Mouse (Mus musculus) liver, embryonic 11.5 days (tissue): ENCODE results near the gene Cyp4f18. TPM values are rescaled to one million over a fixed set of nuclear protein-coding genes. Genes with fewer than 3 reads are reported as not detected.
A peak's percentile ranks its signal among the peaks of the same experiment; 100 is the strongest.

ENCODE experiments used
- ATAC-seq: fragments of 200-750 bp; cut with Nextera tagmentation; replicated peaks from 2 replicates; pipeline ENCODE4 v1.8.0; 2017; ENCODE audit warnings: moderate number of reproducible peaks, mild to moderate bottlenecking, moderate TSS enrichment, moderate library complexity; ENCODE audit not compliant: low FRiP score
- DNase-seq: peaks from one replicate; pipeline ENCODE4 v3.0.0-alpha.2; 2017; ENCODE audit warnings: low spot score
- H3K27ac ChIP-seq: fragments of 300-500 bp; sonication (generic); 2 replicates; pipeline ENCODE4 v1.5.1; 2014; ENCODE audit warnings: mild to moderate bottlenecking, low read depth, low read length, control low read depth
- H3K27me3 ChIP-seq: fragments of 300-500 bp; sonication (generic); replicated peaks from 2 replicates; pipeline ENCODE4 v1.6.1; 2014; ENCODE audit warnings: low read length, mixed read lengths; ENCODE audit not compliant: control insufficient read depth, insufficient read depth
- H3K36me3 ChIP-seq: fragments of 300-500 bp; sonication (generic); 2 replicates; pipeline ENCODE4 v1.6.1; 2014; ENCODE audit warnings: mild to moderate bottlenecking, low read length, moderate library complexity, mixed read lengths; ENCODE audit not compliant: control insufficient read depth, insufficient read depth
- H3K4me1 ChIP-seq: fragments of 300-500 bp; sonication (generic); replicated peaks from 2 replicates; pipeline ENCODE4 v1.6.1; 2014; ENCODE audit warnings: low read length, mixed read lengths; ENCODE audit not compliant: control insufficient read depth, insufficient read depth
- H3K4me2 ChIP-seq: fragments of 300-500 bp; sonication (generic); 2 replicates; pipeline ENCODE4 v1.6.1; 2014; ENCODE audit warnings: mild to moderate bottlenecking, control low read depth, moderate library complexity
- H3K4me3 ChIP-seq: fragments of 300-500 bp; sonication (generic); 2 replicates; pipeline ENCODE4 v1.5.1; 2014; ENCODE audit warnings: low read depth, low read length, control low read depth
- H3K9ac ChIP-seq: fragments of 300-500 bp; sonication (generic); 2 replicates; pipeline ENCODE4 v1.6.1; 2014; ENCODE audit warnings: low read depth, low read length, control low read depth
- H3K9me3 ChIP-seq: fragments of 300-500 bp; sonication (generic); 2 replicates; pipeline ENCODE4 v1.6.1; 2016; ENCODE audit warnings: low read length, inconsistent platforms, mixed read lengths; ENCODE audit not compliant: control insufficient read depth
- WGBS: fragments of 180-500 bp; shearing (Covaris S2); extraction: QIAGEN DNeasy Blood & Tissue Kit; methylation state at CpG from one replicate; pipeline ENCODE4 v1.1.7; 2014; 5-methylcytosine and 5-hydroxymethylcytosine counted together
- polyA plus RNA-seq: library from polyadenylated mRNA; unstranded; fragments of >200 nt; fragmentation: Nextera tagmentation; extraction: Ambion mirVana; gene quantifications from 2 replicates; pipeline ENCODE4 v1.2.1, GENCODE M21; 2014

Gene Cyp4f18
- polyA plus RNA-seq, 1 experiment from 2014 or later, result 0.60 TPM

- 0 out of 2 replicates have a peak overlapping the region, but pooled peaks have one; percentile 83 for H3K4me3 ChIP-seq
- 88% methylated on average over 1 of the region's 1 CpGs for WGBS
- H3K9me3 ChIP-seq, result no peaks in the 10 kb centered on the region
- H3K9ac ChIP-seq, result no peak overlapping the region
- H3K27ac ChIP-seq, result no peak overlapping the region
- peaks cover 3% of the 10 kb centered on the region; the same call in 1 of the 2 replicates for H3K36me3 ChIP-seq
- H3K27me3 ChIP-seq, result no peaks in the 10 kb centered on the region
- ATAC-seq, result no peak
- no peak for DNase-seq
- H3K4me1 ChIP-seq, result peaks cover 6% of the 10 kb centered on the region; the same call in 1 of the 2 replicates
- no peak overlapping the region; the same call in 1 of the 2 replicates for H3K4me2 ChIP-seq
These were observed 56.9 kb downstream of the Cyp4f18 start for GRCm38 (mm10) chr8:71952489-71952888.

- peak; percentile 34 for DNase-seq
- Histone ChIP-seq H3K4me1 (peaks cover 6% of the 10 kb centered on the region; the same call in 1 of the 2 replicates), H3K27me3 (no peaks in the 10 kb centered on the region), H3K36me3 (peaks cover 3% of the 10 kb centered on the region; the same call in 1 of the 2 replicates), H3K4me3 (peak overlapping the region; percentile 83), H3K4me2 (peak overlapping the region; percentile 81), H3K9ac (peak overlapping the region; percentile 84), H3K27ac (no peak overlapping the region; the same call in 1 of the 2 replicates), H3K9me3 (no peaks in the 10 kb centered on the region)
- ATAC-seq, result no peak
- 26% methylated on average over 13 of the region's 14 CpGs for WGBS
These were observed 57.8 kb downstream of the Cyp4f18 start for GRCm38 (mm10) chr8:71951436-71952161.

GRCm38 (mm10) chr8:71950482-71951221 lies 58.8 kb downstream of the Cyp4f18 start, which contains the start of gene Zfp961:
TSS of gene Zfp961 (plus strand) at chr8:71951038.
- WGBS, result 4% methylated on average over 34 of the region's 34 CpGs
- peaks cover 3% of the 10 kb centered on the region; the same call in 1 of the 2 replicates for H3K36me3 ChIP-seq

DNA sequence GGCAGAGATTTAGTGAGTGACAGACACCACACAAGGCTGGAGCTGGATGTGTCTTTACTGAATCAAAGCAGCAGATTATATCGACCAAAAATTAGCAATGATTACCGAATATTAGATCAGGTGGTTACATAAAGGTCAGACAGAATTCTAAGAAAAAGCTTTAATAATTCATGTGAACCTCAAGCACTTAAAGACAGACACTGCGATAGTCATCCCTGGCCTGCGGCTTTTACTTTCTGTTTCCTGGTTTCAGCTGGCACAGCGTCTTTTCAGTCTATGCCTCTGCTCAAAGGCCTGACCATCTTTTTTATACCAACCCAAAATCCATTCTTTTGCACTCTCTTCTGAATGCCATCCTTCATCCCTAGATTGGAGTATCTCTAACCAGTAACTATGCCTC lies 60.8 kb downstream of the Cyp4f18 start:
- H3K27me3 ChIP-seq, result no peaks in the 10 kb centered on the region
- no peak overlapping the region for H3K27ac ChIP-seq
- H3K4me2 ChIP-seq, result no peak overlapping the region
- H3K9ac ChIP-seq, result no peak overlapping the region
- no peaks in the 10 kb centered on the region for H3K9me3 ChIP-seq
- ATAC-seq (no peak), DNase-seq (no peak)
- no peak overlapping the region for H3K4me3 ChIP-seq
- H3K36me3 ChIP-seq, result no peaks in the 10 kb centered on the region
- 89% methylated on average over 5 of the region's 5 CpGs for WGBS
- peaks cover 6% of the 10 kb centered on the region; the same call in 1 of the 2 replicates for H3K4me1 ChIP-seq

More at GRCm38 (mm10) chr8:71950482-71951221, 58.8 kb downstream of the Cyp4f18 start, which contains the start of gene Zfp961:
- DNase-seq (peak; percentile 91), ATAC-seq (peak; percentile 100)
- Histone ChIP-seq H3K4me2 (peak within 1 kb of the TSS; percentile 81), H3K4me1 (peaks cover 6% of the 10 kb centered on the region; the same call in 1 of the 2 replicates), H3K4me3 (peak within 1 kb of the TSS; percentile 83), H3K9ac (peak within 1 kb of the TSS; percentile 84), H3K27me3 (no peaks in the 10 kb centered on the region), H3K9me3 (no peaks in the 10 kb centered on the region), H3K27ac (peak within 1 kb of the TSS; percentile 78)

GRCm38 (mm10) chr8:71941776-71942175 lies 67.7 kb downstream of the Cyp4f18 start:
- 74% methylated on average over 1 of the region's 1 CpGs for WGBS
- no peak for DNase-seq
- Histone ChIP-seq H3K9ac (no peak overlapping the region), H3K27ac (no peak overlapping the region), H3K27me3 (no peaks in the 10 kb centered on the region), H3K4me2 (no peak overlapping the region), H3K4me3 (no peak overlapping the region), H3K36me3 (no peaks in the 10 kb centered on the region), H3K4me1 (no peaks in the 10 kb centered on the region), H3K9me3 (no peaks in the 10 kb centered on the region)
- ATAC-seq, result no peak

DNA sequence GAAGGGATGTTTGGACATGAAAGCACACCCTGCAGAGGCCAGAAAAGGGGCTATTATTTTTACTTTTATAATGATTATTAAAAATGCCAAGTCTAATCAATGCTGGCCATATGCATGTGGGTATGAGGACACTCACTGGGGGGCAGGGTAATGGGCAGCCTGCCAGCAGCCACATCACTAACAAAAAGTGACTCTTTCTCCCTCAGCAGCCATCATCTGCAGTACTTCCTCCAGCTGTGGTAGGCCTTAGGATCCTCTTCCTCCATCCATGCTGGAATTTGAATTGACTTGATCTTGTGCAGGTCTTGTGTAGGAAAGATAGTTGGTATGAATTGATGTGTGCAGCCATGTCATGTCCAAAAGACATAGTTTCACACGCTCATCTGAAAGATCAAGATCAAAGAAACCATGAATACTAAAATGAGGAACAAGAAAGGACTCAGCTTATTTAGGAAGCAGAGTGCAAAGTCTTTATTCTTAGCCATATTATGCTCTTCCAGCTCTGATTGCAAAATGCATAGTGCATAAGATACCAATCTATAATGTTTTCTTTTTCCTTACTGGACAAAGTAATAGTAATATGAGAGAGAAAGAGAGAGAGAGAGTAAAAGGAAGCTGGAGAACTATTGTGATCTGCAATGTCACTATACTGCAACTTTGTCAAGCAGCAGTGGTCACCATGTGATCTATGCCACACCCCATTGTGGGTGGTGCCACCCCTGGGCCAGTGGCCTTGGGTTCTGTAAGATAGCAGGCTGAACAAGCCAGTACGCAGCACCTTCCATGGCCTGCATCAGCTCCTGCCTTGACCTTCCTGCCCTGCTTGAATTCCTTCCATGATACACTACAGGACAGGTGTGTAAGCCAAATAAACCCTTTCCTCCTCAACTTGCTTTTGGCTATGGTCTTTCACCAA lies 68.9 kb downstream of the Cyp4f18 start:
- no peaks in the 10 kb centered on the region for H3K27me3 ChIP-seq
- WGBS, result 48% methylated on average over 2 of the region's 2 CpGs
- H3K4me1 ChIP-seq, result no peaks in the 10 kb centered on the region
- no peak overlapping the region for H3K4me2 ChIP-seq
- DNase-seq (no peak), ATAC-seq (peak; percentile 82)
- no peaks in the 10 kb centered on the region for H3K9me3 ChIP-seq
- H3K4me3 ChIP-seq, result no peak overlapping the region
- no peak overlapping the region for H3K27ac ChIP-seq
- H3K9ac ChIP-seq, result no peak overlapping the region
- no peaks in the 10 kb centered on the region for H3K36me3 ChIP-seq
